Mouse (Mus musculus): ENCODE results near the gene Vwce. TPM values are rescaled to one million over a fixed set of nuclear protein-coding genes. Genes with fewer than 3 reads are reported as not detected.

Vwce gene
- total RNA-seq (2014; rRNA removed) (1.3 and 7.0 TPM in 2 replicates), polyA plus RNA-seq (2015; fragmentation: Nextera tagmentation; extraction: Ambion mirVana) (1.5 and 1.7 TPM in 2 replicates)

DNA sequence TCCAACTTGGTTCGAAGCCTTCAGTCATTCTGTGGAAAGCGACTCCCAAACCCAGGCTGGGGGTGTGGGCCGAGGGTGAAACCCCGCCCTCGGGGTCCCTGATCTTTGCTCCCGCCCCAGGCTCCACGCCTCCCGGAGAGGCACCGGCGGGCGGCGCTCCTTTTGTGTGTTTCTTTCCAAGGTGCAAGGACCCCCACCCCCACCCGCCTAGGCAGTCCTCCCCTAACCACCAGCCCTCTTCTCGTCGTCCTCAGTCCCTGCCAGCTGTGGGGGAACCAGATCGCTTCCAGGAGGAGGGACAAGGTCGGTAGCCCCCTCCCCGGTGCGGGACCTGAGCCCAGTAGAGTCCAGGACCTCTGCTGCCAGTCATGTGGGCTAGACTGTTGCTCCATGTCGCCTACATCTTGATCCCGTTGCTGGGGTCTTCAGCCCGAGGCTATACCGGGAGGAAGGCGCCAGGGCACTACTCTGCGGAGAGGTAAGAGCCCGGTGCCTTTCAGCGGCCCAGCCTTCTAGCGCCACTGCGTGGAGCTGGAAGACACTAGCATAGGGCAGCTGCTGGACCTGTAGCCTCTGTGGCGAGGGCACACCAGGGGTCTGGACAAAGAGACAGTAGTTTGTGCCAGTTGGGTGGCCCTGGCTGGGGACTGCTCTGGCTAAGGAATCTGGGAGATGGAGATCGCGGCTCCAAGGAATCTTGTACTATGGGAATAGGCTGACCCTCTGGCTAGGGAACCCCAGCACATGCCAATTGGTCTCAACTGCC lies at the start of gene Vwce:
Gene Vwce, plus strand, starts transcription at position 108 of the 766 bp plus-strand sequence.
- WGBS: 4% methylated on average over 32 of the region's 32 CpGs
- peak; percentile 61 for TF ChIP-seq CTCF (IDR thresholded peaks at IDR 0.05; ENCODE audit: low read depth)
- Histone ChIP-seq H3K36me3 (ENCODE audit: insufficient read depth, low read length) (peaks cover 11% of the 10 kb centered on the region), H3K4me3 (ENCODE audit: low read length) (peak within 1 kb of the TSS; percentile 45), H3K27me3 (ENCODE audit: insufficient read depth, low read length) (no peaks in the 10 kb centered on the region), H3K4me2 (ENCODE audit: low read depth, low read length) (peak within 1 kb of the TSS; percentile 98), H3K27ac (0 out of 2 replicates have a peak within 1 kb of the TSS, but pooled peaks have one; percentile 32), H3K9ac (replicated peaks; ENCODE audit: low read length) (peak within 1 kb of the TSS; percentile 57), H3K4me1 (ENCODE audit: insufficient read depth, low read length) (peaks cover 13% of the 10 kb centered on the region), H3K9me3 (ENCODE audit: low read length) (no peaks in the 10 kb centered on the region)
- DNase-seq (ENCODE audit: low spot score) (peak; percentile 67), ATAC-seq (peak; percentile 85)

DNA sequence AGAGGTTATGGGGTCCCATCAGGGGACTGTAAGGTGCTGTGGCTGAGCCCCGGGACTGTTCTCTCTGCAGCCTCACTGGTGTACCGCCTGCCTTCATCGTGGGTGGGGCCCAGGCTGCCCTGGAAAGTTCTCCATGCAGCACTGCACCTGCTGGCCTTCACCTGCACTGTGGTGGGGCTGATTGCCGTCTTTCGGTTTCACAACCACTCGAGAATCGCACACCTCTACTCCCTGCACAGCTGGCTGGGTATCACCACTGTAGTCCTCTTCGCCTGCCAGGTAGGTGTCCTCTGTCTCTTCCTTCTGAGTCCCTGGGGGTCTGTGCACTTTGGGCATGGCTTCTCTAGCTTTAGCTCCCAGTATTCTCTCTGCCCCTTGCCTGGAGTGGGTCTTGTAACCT lies 48.9 kb upstream of the Vwce start:
- no peak for DNase-seq (ENCODE audit: low spot score)
- H3K27ac ChIP-seq: no peak overlapping the region
- H3K27me3 ChIP-seq (ENCODE audit: insufficient read depth, low read length): no peaks in the 10 kb centered on the region
- H3K4me3 ChIP-seq (ENCODE audit: low read length): no peak overlapping the region
- no peak for ATAC-seq
- no peak overlapping the region for H3K4me2 ChIP-seq (ENCODE audit: low read depth, low read length)
- H3K4me1 ChIP-seq (ENCODE audit: insufficient read depth, low read length): no peaks in the 10 kb centered on the region
- no peak for TF ChIP-seq CTCF (IDR thresholded peaks at IDR 0.05; ENCODE audit: low read depth)
- WGBS: 91% methylated on average over 8 of the region's 8 CpGs
- no peak overlapping the region for H3K9ac ChIP-seq (replicated peaks; ENCODE audit: low read length)
- 0 out of 2 replicates have a peak, but pooled peaks cover 4% of the 10 kb centered on the region for H3K36me3 ChIP-seq (ENCODE audit: insufficient read depth, low read length)
- no peaks in the 10 kb centered on the region for H3K9me3 ChIP-seq (ENCODE audit: low read length)

DNA sequence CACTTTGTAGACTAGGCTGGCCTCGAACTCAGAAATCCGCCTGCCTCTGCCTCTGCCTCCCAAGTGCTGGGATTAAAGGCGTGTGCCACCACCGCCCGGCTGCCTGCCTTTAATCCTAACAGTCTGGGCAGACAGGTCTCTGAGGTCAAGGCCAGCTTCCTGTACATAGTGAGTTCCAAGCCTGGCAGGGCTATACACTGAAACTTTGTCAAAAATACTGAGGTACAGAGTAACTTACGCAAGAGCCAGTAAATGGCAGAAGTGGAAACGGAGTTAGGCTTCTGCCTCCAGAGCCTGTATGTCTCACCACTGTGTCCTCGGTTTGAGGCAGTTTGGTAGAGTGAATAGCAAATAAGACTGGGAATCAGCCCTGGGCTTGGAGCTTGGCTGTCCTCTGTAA lies 46.8 kb upstream of the Vwce start:
- Histone ChIP-seq H3K27ac (no peak overlapping the region), H3K4me2 (ENCODE audit: low read depth, low read length) (no peak overlapping the region), H3K4me3 (ENCODE audit: low read length) (no peak overlapping the region), H3K9me3 (ENCODE audit: low read length) (no peaks in the 10 kb centered on the region), H3K9ac (replicated peaks; ENCODE audit: low read length) (no peak overlapping the region), H3K36me3 (ENCODE audit: insufficient read depth, low read length) (no peaks in the 10 kb centered on the region), H3K27me3 (ENCODE audit: insufficient read depth, low read length) (no peaks in the 10 kb centered on the region), H3K4me1 (ENCODE audit: insufficient read depth, low read length) (no peaks in the 10 kb centered on the region)
- DNase-seq (ENCODE audit: low spot score): no peak
- 86% methylated on average over 8 of the region's 8 CpGs for WGBS
- ATAC-seq: no peak
- TF ChIP-seq CTCF (IDR thresholded peaks at IDR 0.05; ENCODE audit: low read depth): no peak

- no peak for TF ChIP-seq CTCF (IDR thresholded peaks at IDR 0.05; ENCODE audit: low read depth)
- Histone ChIP-seq H3K9ac (replicated peaks; ENCODE audit: low read length) (no peak overlapping the region), H3K4me1 (ENCODE audit: insufficient read depth, low read length) (no peaks in the 10 kb centered on the region), H3K4me3 (ENCODE audit: low read length) (no peak overlapping the region), H3K36me3 (ENCODE audit: insufficient read depth, low read length) (peaks cover 6% of the 10 kb centered on the region; the same call in 1 of the 2 replicates), H3K4me2 (ENCODE audit: low read depth, low read length) (no peak overlapping the region), H3K27me3 (ENCODE audit: insufficient read depth, low read length) (no peaks in the 10 kb centered on the region), H3K9me3 (ENCODE audit: low read length) (no peaks in the 10 kb centered on the region), H3K27ac (no peak overlapping the region)
- DNase-seq (ENCODE audit: low spot score) (no peak), ATAC-seq (no peak)
- WGBS: 66% methylated on average over 5 of the region's 5 CpGs
Observed at GRCm38 (mm10) chr19:10589127-10589857, 44.7 kb upstream of the Vwce start.

GRCm38 (mm10) chr19:10590301-10590700 lies 43.7 kb upstream of the Vwce start:
- Histone ChIP-seq H3K4me2 (ENCODE audit: low read depth, low read length) (no peak overlapping the region), H3K4me1 (ENCODE audit: insufficient read depth, low read length) (no peaks in the 10 kb centered on the region), H3K27me3 (ENCODE audit: insufficient read depth, low read length) (no peaks in the 10 kb centered on the region), H3K9me3 (ENCODE audit: low read length) (no peaks in the 10 kb centered on the region), H3K27ac (no peak overlapping the region), H3K4me3 (ENCODE audit: low read length) (no peak overlapping the region), H3K36me3 (ENCODE audit: insufficient read depth, low read length) (peaks cover 8% of the 10 kb centered on the region; the same call in 1 of the 2 replicates), H3K9ac (replicated peaks; ENCODE audit: low read length) (no peak overlapping the region)
- no peak for TF ChIP-seq CTCF (IDR thresholded peaks at IDR 0.05; ENCODE audit: low read depth)
- WGBS: 81% methylated on average over 3 of the region's 3 CpGs
- ATAC-seq (no peak), DNase-seq (ENCODE audit: low spot score) (no peak)

DNA sequence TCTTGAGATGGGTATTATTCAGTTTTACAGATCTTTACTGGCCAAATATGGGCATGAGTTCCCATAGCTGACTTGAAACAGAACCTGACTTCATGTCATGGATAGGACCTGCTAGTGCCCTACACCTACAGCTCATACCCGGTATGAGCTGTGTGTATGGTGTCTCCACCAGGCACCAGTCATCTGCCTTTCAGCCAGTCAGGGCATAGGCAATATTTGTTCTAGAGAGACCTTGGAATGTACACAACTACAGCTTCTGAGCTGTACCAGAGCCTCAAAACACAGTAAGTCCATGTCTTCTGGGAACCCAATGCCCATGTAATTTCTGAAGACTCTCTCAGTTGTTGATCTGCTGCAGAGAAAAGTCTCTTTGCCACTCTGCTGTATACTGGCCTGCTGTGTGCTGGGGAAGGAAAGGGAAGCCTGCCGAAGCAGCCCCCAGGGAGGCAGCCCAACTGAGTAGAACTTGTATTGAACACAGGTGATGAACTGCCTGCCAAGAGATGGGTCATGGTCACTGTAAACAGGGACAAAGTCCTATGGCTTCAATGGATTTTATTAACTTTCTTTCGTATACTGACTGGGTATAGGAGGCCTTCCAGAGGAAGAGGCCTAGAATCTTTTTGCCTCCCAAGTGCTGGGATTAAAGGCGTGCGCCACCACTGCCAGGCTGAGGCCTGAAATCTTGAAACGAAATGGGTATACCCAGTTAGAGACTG lies 42.2 kb upstream of the Vwce start:
- Histone ChIP-seq H3K9ac (replicated peaks; ENCODE audit: low read length) (no peak overlapping the region), H3K4me3 (ENCODE audit: low read length) (no peak overlapping the region), H3K27me3 (ENCODE audit: insufficient read depth, low read length) (no peaks in the 10 kb centered on the region), H3K36me3 (ENCODE audit: insufficient read depth, low read length) (peaks cover 12% of the 10 kb centered on the region; the same call in 1 of the 2 replicates), H3K9me3 (ENCODE audit: low read length) (no peaks in the 10 kb centered on the region), H3K27ac (no peak overlapping the region), H3K4me2 (ENCODE audit: low read depth, low read length) (no peak overlapping the region), H3K4me1 (ENCODE audit: insufficient read depth, low read length) (no peaks in the 10 kb centered on the region)
- 93% methylated on average over 6 of the region's 6 CpGs for WGBS
- ATAC-seq (no peak), DNase-seq (ENCODE audit: low spot score) (no peak)
- no peak for TF ChIP-seq CTCF (IDR thresholded peaks at IDR 0.05; ENCODE audit: low read depth)

Data from hindbrain, postnatal 0 days (tissue).